Mouse (Mus musculus) heart, adult 2 months (tissue): ENCODE measurements around the gene Rai1.

ENCODE experiments used
- CTCF ChIP-seq: fragments of 200-600 bp; IDR thresholded peaks from 2 replicates; pipeline ENCODE4 v1.8.1; 2022; ENCODE audit warnings: antibody characterized with exemption, mild to moderate bottlenecking, moderate library complexity
- EP300 ChIP-seq: fragments of 200-500 bp; IDR thresholded peaks from 2 replicates; pipeline ENCODE4 v1.6.1; 2011; ENCODE audit warnings: low read depth, low read length, control low read depth; ENCODE audit not compliant: insufficient read depth
- POLR2A ChIP-seq: fragments of 200-500 bp; IDR thresholded peaks from 2 replicates; pipeline ENCODE4 v1.6.1; 2011; ENCODE audit warnings: mild to moderate bottlenecking, low read depth, low read length, control low read depth; ENCODE audit not compliant: insufficient read depth

DNA sequence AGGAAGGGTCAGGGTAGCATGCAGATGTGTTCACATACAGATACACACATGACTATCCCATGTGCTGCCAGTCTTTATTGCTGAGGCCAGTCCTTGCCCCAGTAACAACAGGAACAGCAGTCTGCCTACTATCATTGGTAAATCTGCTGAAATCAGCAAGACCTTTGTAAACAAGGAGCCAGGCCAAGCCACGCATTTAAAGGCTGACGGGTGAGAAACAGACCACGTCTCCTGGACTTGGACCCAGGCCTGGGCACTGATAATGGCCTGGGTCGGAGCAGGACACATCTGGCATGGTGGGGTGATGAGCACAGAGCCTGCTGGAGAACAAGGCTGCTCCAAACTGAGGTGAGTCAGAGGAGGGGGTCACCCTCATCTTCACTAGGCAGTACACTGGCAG is 135.7 kb downstream of the Rai1 start:
- TF ChIP-seq CTCF = no peak
- TF ChIP-seq POLR2A = no peak
- no peak for TF ChIP-seq EP300
